Mouse (Mus musculus) liver, adult 2 months (tissue): ENCODE measurements around the gene Tarbp1. TPM values are rescaled to one million over a fixed set of nuclear protein-coding genes. Genes with fewer than 3 reads are reported as not detected.

Experiments used
- DNase-seq: peaks from one replicate; pipeline ENCODE4 v3.0.0-alpha.2; 2011; ENCODE audit warnings: low read depth, low spot score; ENCODE audit errors: extremely low read depth
- H3K27ac ChIP-seq: fragments of 200-500 bp; replicated peaks from 2 replicates; pipeline ENCODE4 v1.5.1; 2012; ENCODE audit warnings: low read depth, mild to moderate bottlenecking, control low read depth, inconsistent platforms, low read length; ENCODE audit not compliant: insufficient read depth
- H3K27me3 ChIP-seq: fragments of 200-500 bp; 2 replicates; pipeline ENCODE4 v1.6.1; 2012; ENCODE audit warnings: mild to moderate bottlenecking, moderate library complexity, low read length, inconsistent platforms; ENCODE audit not compliant: control insufficient read depth, insufficient read depth
- H3K36me3 ChIP-seq: fragments of 200-500 bp; 2 replicates; pipeline ENCODE4 v1.6.1; 2012; ENCODE audit warnings: low read length, inconsistent platforms; ENCODE audit not compliant: control insufficient read depth, insufficient read depth
- H3K4me1 ChIP-seq: fragments of 200-500 bp; 2 replicates; pipeline ENCODE4 v1.6.1; 2011; ENCODE audit warnings: low read length; ENCODE audit not compliant: control insufficient read depth, insufficient read depth
- H3K4me3 ChIP-seq: fragments of 200-500 bp; 2 replicates; pipeline ENCODE4 v1.5.1; 2011; ENCODE audit warnings: low read depth, mild to moderate bottlenecking, control low read depth, low read length, moderate library complexity; ENCODE audit not compliant: insufficient read depth
- H3K79me2 ChIP-seq: fragments of 200-500 bp; 2 replicates; pipeline ENCODE4 v1.6.1; 2012; ENCODE audit warnings: inconsistent platforms, mild to moderate bottlenecking, low read length, moderate library complexity; ENCODE audit not compliant: control insufficient read depth, insufficient read depth
- H3K9ac ChIP-seq: fragments of 200-500 bp; 2 replicates; pipeline ENCODE4 v1.6.1; 2012; ENCODE audit warnings: low read depth, mild to moderate bottlenecking, control low read depth, inconsistent platforms, low read length
- CTCF ChIP-seq: fragments of 200-500 bp; IDR thresholded peaks from 2 replicates; pipeline ENCODE4 v1.5.1; 2011; ENCODE audit warnings: low read depth, low read length, control low read depth
- POLR2A ChIP-seq: fragments of 200-500 bp; IDR thresholded peaks from 2 replicates; pipeline ENCODE4 v1.6.1; 2011; ENCODE audit warnings: low read length, control low read depth; ENCODE audit not compliant: insufficient read depth; ENCODE audit errors: extremely low read depth
- WGBS: fragments of 180-500 bp; shearing (Covaris S2); methylation state at CpG from one replicate; pipeline ENCODE4 v1.1.7; 2018; 5-methylcytosine and 5-hydroxymethylcytosine counted together
- polyA plus RNA-seq: library from polyadenylated mRNA; depleted of rRNA; stranded (reverse); fragments of >200 nt; gene quantifications from 2 replicates; pipeline ENCODE4 v1.2.3, GENCODE M21; 2012
- total RNA-seq: library from RNA; depleted of rRNA; stranded (reverse); fragments of >200 nt; gene quantifications from 2 replicates; pipeline ENCODE4 v1.2.3, GENCODE M21; 2014

Tarbp1 gene
- total and polyA plus RNA-seq, 2 experiments = 2.4 to 2.8 TPM

DNA sequence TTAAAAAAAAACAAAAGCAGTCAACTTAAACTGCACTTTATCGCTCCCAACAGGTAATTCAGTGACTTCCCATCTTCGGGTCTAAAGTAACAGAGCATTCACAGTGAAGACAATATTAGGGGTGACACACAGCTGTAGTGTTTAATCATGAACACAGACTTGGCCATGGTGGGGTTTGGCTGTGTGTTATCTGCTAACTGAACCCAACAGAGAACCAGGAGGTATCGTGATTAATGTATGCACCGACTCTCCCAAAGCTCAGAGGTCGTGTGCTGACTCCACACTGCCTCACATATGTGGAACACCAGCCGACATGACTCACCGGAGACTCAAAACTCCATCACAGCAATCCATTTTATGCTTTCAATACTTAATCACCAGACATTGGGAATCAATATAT, 13.1 kb downstream of the Tarbp1 start:
- TF ChIP-seq CTCF (no peak), POLR2A (no peak)
- Histone ChIP-seq H3K27me3 (no peaks in the 10 kb centered on the region), H3K4me1 (0 out of 2 replicates have a peak, but pooled peaks cover 5% of the 10 kb centered on the region), H3K4me3 (no peak overlapping the region), H3K9ac (no peak overlapping the region), H3K79me2 (no peaks in the 10 kb centered on the region), H3K27ac (no peak overlapping the region), H3K36me3 (peaks cover 10% of the 10 kb centered on the region; the same call in 1 of the 2 replicates)
- WGBS = 86% methylated on average over 7 of the region's 7 CpGs
- no peak for DNase-seq

DNA sequence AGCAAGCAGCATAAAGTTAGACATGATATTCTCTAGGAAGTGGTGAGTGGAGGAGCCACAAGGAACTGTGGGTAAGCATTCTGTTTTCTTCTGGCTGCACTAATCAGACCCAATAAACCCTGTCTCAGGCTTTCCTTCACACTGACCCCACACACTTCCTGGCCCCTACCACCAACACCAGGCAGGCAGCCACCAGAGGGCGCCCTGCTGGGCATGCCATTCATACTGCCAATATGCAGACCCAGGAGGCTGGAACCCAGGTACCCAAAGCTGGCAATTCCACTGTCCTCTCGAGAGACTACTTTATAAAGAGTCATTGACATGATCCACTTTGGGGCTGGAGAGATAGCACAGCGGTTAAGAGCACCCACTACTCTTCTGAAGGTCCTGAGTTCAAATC, 14.6 kb downstream of the Tarbp1 start:
- peaks cover 6% of the 10 kb centered on the region; the same call in 1 of the 2 replicates for H3K36me3 ChIP-seq
- H3K27ac ChIP-seq = no peak overlapping the region
- H3K79me2 ChIP-seq = no peaks in the 10 kb centered on the region
- 0 out of 2 replicates have a peak, but pooled peaks cover 5% of the 10 kb centered on the region for H3K4me1 ChIP-seq
- TF ChIP-seq POLR2A (no peak), CTCF (peak; percentile 81)
- 57% methylated on average over 3 of the region's 3 CpGs for WGBS
- H3K4me3 ChIP-seq = no peak overlapping the region
- H3K9ac ChIP-seq = no peak overlapping the region
- no peaks in the 10 kb centered on the region for H3K27me3 ChIP-seq
- DNase-seq = peak; percentile 9

DNA sequence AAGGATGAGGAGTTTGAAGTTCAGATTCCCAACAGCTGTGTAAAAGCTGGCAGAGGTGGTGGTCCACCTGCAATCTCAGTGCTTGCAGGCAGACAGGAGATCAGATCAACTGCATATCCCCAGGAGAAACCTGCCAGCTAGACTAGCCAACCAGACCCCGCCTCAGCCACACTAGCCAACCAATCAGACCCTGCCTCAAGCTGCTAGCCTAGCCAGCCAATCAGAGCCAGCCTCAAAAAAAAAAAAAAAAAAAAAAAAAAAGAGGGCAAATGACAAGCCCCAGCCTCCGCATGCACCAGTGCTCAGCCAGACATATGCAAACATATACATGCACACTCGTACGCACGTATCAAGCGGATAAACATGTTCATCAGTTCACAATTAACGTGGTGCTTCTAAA, 19.5 kb downstream of the Tarbp1 start:
- 94% methylated on average over 7 of the region's 7 CpGs for WGBS
- Histone ChIP-seq H3K4me1 (no peaks in the 10 kb centered on the region), H3K4me3 (no peak overlapping the region), H3K9ac (no peak overlapping the region), H3K27ac (no peak overlapping the region), H3K36me3 (peaks cover 17% of the 10 kb centered on the region), H3K79me2 (no peaks in the 10 kb centered on the region), H3K27me3 (no peaks in the 10 kb centered on the region)
- no peak for DNase-seq
- TF ChIP-seq POLR2A = no peak
- TF ChIP-seq CTCF = no peak

- no peaks in the 10 kb centered on the region for H3K27me3 ChIP-seq
- H3K4me1 ChIP-seq = no peaks in the 10 kb centered on the region
- H3K4me3 ChIP-seq = no peak overlapping the region
- H3K36me3 ChIP-seq = peaks cover 36% of the 10 kb centered on the region
- no peak overlapping the region for H3K27ac ChIP-seq
- no peak for DNase-seq
- H3K9ac ChIP-seq = no peak overlapping the region
- 92% methylated on average over 8 of the region's 8 CpGs for WGBS
- no peaks in the 10 kb centered on the region for H3K79me2 ChIP-seq
- TF ChIP-seq POLR2A = no peak
- no peak for TF ChIP-seq CTCF
Observed at GRCm38 (mm10) chr8:126451158-126451557, 23.7 kb downstream of the Tarbp1 start.

- H3K27me3 ChIP-seq = no peaks in the 10 kb centered on the region
- no peak overlapping the region for H3K4me3 ChIP-seq
- H3K36me3 ChIP-seq = peaks cover 27% of the 10 kb centered on the region
- no peak overlapping the region for H3K9ac ChIP-seq
- DNase-seq = no peak
- no peaks in the 10 kb centered on the region for H3K79me2 ChIP-seq
- no peaks in the 10 kb centered on the region for H3K4me1 ChIP-seq
- no peak; the same call in 1 of the 2 replicates for TF ChIP-seq CTCF
- 75% methylated on average over 2 of the region's 2 CpGs for WGBS
- H3K27ac ChIP-seq = no peak overlapping the region
Observed at GRCm38 (mm10) chr8:126438937-126439336, 35.9 kb downstream of the Tarbp1 start.

GRCm38 (mm10) chr8:126433827-126434226, 41.0 kb downstream of the Tarbp1 start:
- Histone ChIP-seq H3K79me2 (no peaks in the 10 kb centered on the region), H3K4me3 (no peak overlapping the region), H3K36me3 (peaks cover 10% of the 10 kb centered on the region), H3K9ac (no peak overlapping the region), H3K27ac (no peak overlapping the region), H3K4me1 (no peaks in the 10 kb centered on the region), H3K27me3 (no peaks in the 10 kb centered on the region)
- TF ChIP-seq CTCF = no peak
- WGBS = 90% methylated on average over 7 of the region's 7 CpGs
- no peak for DNase-seq

DNA sequence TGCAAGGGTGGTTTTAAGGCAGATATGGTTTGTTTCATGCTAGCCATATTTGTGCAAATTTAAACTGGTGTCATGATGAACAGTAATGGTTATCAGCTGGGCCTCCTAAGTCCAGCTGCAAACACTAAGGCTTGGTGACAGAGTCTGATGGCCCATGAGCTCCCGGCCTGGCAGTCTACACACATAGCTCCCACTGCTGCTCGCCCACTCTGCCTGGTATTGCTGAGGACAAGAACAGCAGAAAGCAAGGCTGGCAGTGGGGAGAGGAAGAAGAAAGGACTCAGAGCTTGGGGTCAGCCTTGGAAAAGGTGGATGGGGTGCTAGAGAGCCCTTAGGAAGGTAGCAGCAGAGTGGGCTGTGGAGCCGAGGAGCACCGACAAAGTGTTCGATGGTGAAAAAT, 45.2 kb downstream of the Tarbp1 start:
- Histone ChIP-seq H3K36me3 (peaks cover 26% of the 10 kb centered on the region), H3K27me3 (no peaks in the 10 kb centered on the region), H3K27ac (no peak overlapping the region), H3K9ac (no peak overlapping the region), H3K4me3 (no peak overlapping the region), H3K4me1 (peaks cover under 1% of the 10 kb centered on the region; the same call in 1 of the 2 replicates), H3K79me2 (no peaks in the 10 kb centered on the region)
- 93% methylated on average over 5 of the region's 5 CpGs for WGBS
- TF ChIP-seq POLR2A (no peak), CTCF (no peak)
- no peak for DNase-seq
